Mouse (Mus musculus) forebrain, embryonic 16.5 days (tissue): Measurements from ENCODE around the gene Cux2. TPM values are rescaled to one million over a fixed set of nuclear protein-coding genes. Genes with fewer than 3 reads are reported as not detected.

Source experiments
- ATAC-seq: fragments of 200-750 bp; cut with Nextera tagmentation; 2 replicates; pipeline ENCODE4 v1.8.0; 2017; ENCODE audit warnings: mild to moderate bottlenecking, moderate library complexity
- H3K27ac ChIP-seq: fragments of 300-500 bp; sonication (generic); 2 replicates; pipeline ENCODE4 v1.5.1; 2014; ENCODE audit warnings: low read length, control low read depth
- H3K27me3 ChIP-seq: fragments of 300-500 bp; sonication (generic); replicated peaks from 2 replicates; pipeline ENCODE4 v1.6.1; 2014; ENCODE audit warnings: low read length; ENCODE audit not compliant: control insufficient read depth, insufficient read depth
- H3K36me3 ChIP-seq: fragments of 300-500 bp; sonication (generic); 2 replicates; pipeline ENCODE4 v1.6.1; 2014; ENCODE audit not compliant: control insufficient read depth, insufficient read depth
- H3K4me1 ChIP-seq: fragments of 300-500 bp; sonication (generic); replicated peaks from 2 replicates; pipeline ENCODE4 v1.6.1; 2014; ENCODE audit warnings: low read length; ENCODE audit not compliant: control insufficient read depth, insufficient read depth
- H3K4me2 ChIP-seq: fragments of 300-500 bp; sonication (generic); 2 replicates; pipeline ENCODE4 v1.6.1; 2014; ENCODE audit warnings: mild to moderate bottlenecking, low read length, control low read depth
- H3K4me3 ChIP-seq: fragments of 300-500 bp; sonication (generic); replicated peaks from 2 replicates; pipeline ENCODE4 v1.5.1; 2014; ENCODE audit warnings: mild to moderate bottlenecking, low read length, control low read depth
- H3K9ac ChIP-seq: fragments of 300-500 bp; sonication (generic); replicated peaks from 2 replicates; pipeline ENCODE4 v1.6.1; 2014; ENCODE audit warnings: low read depth, low read length, control low read depth
- H3K9me3 ChIP-seq: fragments of 300-500 bp; sonication (generic); 2 replicates; pipeline ENCODE4 v1.6.1; 2016; ENCODE audit warnings: low read length; ENCODE audit not compliant: control insufficient read depth
- WGBS: fragments of 180-500 bp; shearing (Covaris S2); extraction: QIAGEN DNeasy Blood & Tissue Kit; methylation state at CpG from one replicate; pipeline ENCODE4 v1.1.7; 2014; 5-methylcytosine and 5-hydroxymethylcytosine counted together
- polyA plus RNA-seq: library from polyadenylated mRNA; unstranded; fragments of >200 nt; fragmentation: Nextera tagmentation; extraction: Ambion mirVana; gene quantifications from 2 replicates; pipeline ENCODE4 v1.2.1, GENCODE M21; 2015

Cux2 gene
- polyA plus RNA-seq, 1 experiment from 2014 or later = 32.0 TPM

- H3K4me3 ChIP-seq = no peak overlapping the region
- no peak for ATAC-seq
Measured at GRCm38 (mm10) chr5:121818401-121818800, 231.5 kb downstream of the Cux2 start.

DNA sequence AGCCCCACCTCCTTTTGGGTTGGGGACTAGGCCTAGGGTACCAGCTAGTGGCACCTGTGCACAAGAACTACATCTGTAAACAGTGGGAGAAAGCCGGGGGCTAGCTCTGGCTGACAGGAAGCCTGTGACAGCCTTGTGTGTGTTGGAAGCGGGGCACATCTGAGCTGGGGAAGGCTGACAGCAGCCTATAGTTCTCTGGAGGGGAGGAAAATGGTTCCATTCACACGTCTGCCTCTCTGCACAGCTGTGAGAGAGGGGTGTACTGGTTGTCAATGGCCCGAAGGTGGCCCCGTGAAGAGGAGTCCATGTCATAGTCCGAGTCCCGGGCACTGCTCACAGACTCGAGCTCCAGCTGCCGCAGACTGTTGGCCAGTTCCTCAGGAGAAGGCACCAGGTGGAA, 232.4 kb downstream of the Cux2 start:
- Histone ChIP-seq H3K9me3 (no peaks in the 10 kb centered on the region), H3K27ac (no peak overlapping the region), H3K27me3 (no peaks in the 10 kb centered on the region), H3K36me3 (peaks cover 23% of the 10 kb centered on the region), H3K4me1 (no peaks in the 10 kb centered on the region), H3K4me2 (no peak overlapping the region), H3K9ac (no peak overlapping the region), H3K4me3 (no peak overlapping the region)
- ATAC-seq = no peak
- WGBS = 85% methylated on average over 9 of the region's 9 CpGs

More at GRCm38 (mm10) chr5:121818401-121818800, 231.5 kb downstream of the Cux2 start:
- Histone ChIP-seq H3K4me1 (no peaks in the 10 kb centered on the region), H3K36me3 (peaks cover 19% of the 10 kb centered on the region), H3K4me2 (no peak overlapping the region), H3K9ac (no peak overlapping the region), H3K27ac (no peak overlapping the region), H3K27me3 (no peaks in the 10 kb centered on the region), H3K9me3 (no peaks in the 10 kb centered on the region)
- 96% methylated on average over 7 of the region's 7 CpGs for WGBS

- Histone ChIP-seq H3K4me2 (no peak overlapping the region), H3K4me1 (no peaks in the 10 kb centered on the region), H3K27ac (no peak overlapping the region), H3K9ac (no peak overlapping the region), H3K9me3 (no peaks in the 10 kb centered on the region), H3K4me3 (no peak overlapping the region), H3K27me3 (no peaks in the 10 kb centered on the region), H3K36me3 (peaks cover 32% of the 10 kb centered on the region)
- no peak for ATAC-seq
- WGBS = 98% methylated on average over 2 of the region's 2 CpGs
Measured at GRCm38 (mm10) chr5:121816611-121817010, 233.3 kb downstream of the Cux2 start.

GRCm38 (mm10) chr5:121815867-121816380, 234.0 kb downstream of the Cux2 start:
- ATAC-seq = no peak
- Histone ChIP-seq H3K4me1 (no peaks in the 10 kb centered on the region), H3K27me3 (no peaks in the 10 kb centered on the region), H3K27ac (no peak overlapping the region), H3K9me3 (no peaks in the 10 kb centered on the region), H3K9ac (no peak overlapping the region), H3K4me3 (no peak overlapping the region), H3K4me2 (no peak overlapping the region), H3K36me3 (peaks cover 37% of the 10 kb centered on the region)
- WGBS = 93% methylated on average over 8 of the region's 8 CpGs

- H3K9me3 ChIP-seq = no peaks in the 10 kb centered on the region
- H3K9ac ChIP-seq = no peak overlapping the region
- H3K4me3 ChIP-seq = no peak overlapping the region
- no peak overlapping the region for H3K4me2 ChIP-seq
- H3K4me1 ChIP-seq = no peaks in the 10 kb centered on the region
- H3K36me3 ChIP-seq = peaks cover 40% of the 10 kb centered on the region
- WGBS = 69% methylated on average over 3 of the region's 3 CpGs
- no peak for ATAC-seq
- H3K27ac ChIP-seq = no peak overlapping the region
- no peaks in the 10 kb centered on the region for H3K27me3 ChIP-seq
Measured at GRCm38 (mm10) chr5:121815067-121815466, 234.8 kb downstream of the Cux2 start.

- Histone ChIP-seq H3K9me3 (no peaks in the 10 kb centered on the region), H3K4me2 (no peak overlapping the region), H3K36me3 (peaks cover 38% of the 10 kb centered on the region), H3K4me3 (no peak overlapping the region), H3K27ac (no peak overlapping the region), H3K27me3 (no peaks in the 10 kb centered on the region), H3K4me1 (no peaks in the 10 kb centered on the region), H3K9ac (no peak overlapping the region)
- no peak for ATAC-seq
- WGBS = 95% methylated on average over 10 of the region's 10 CpGs
Measured at GRCm38 (mm10) chr5:121813744-121814143, 236.2 kb downstream of the Cux2 start.

- Histone ChIP-seq H3K4me3 (no peak overlapping the region), H3K9ac (no peak overlapping the region), H3K9me3 (no peaks in the 10 kb centered on the region), H3K27me3 (no peaks in the 10 kb centered on the region), H3K4me2 (no peak overlapping the region), H3K4me1 (no peaks in the 10 kb centered on the region), H3K27ac (no peak overlapping the region), H3K36me3 (peaks cover 36% of the 10 kb centered on the region)
- ATAC-seq = no peak
- 89% methylated on average over 7 of the region's 7 CpGs for WGBS
Measured at GRCm38 (mm10) chr5:121812526-121813243, 237.2 kb downstream of the Cux2 start.

GRCm38 (mm10) chr5:121811485-121811931, 238.4 kb downstream of the Cux2 start:
- H3K9ac ChIP-seq = no peak overlapping the region
- H3K4me1 ChIP-seq = 0 out of 2 replicates have a peak, but pooled peaks cover 2% of the 10 kb centered on the region
- no peaks in the 10 kb centered on the region for H3K27me3 ChIP-seq
- no peak for ATAC-seq
- no peak overlapping the region for H3K4me3 ChIP-seq
- peaks cover 32% of the 10 kb centered on the region for H3K36me3 ChIP-seq
- 92% methylated on average over 5 of the region's 5 CpGs for WGBS
- no peak overlapping the region for H3K4me2 ChIP-seq
- H3K9me3 ChIP-seq = no peaks in the 10 kb centered on the region
- H3K27ac ChIP-seq = no peak overlapping the region

DNA sequence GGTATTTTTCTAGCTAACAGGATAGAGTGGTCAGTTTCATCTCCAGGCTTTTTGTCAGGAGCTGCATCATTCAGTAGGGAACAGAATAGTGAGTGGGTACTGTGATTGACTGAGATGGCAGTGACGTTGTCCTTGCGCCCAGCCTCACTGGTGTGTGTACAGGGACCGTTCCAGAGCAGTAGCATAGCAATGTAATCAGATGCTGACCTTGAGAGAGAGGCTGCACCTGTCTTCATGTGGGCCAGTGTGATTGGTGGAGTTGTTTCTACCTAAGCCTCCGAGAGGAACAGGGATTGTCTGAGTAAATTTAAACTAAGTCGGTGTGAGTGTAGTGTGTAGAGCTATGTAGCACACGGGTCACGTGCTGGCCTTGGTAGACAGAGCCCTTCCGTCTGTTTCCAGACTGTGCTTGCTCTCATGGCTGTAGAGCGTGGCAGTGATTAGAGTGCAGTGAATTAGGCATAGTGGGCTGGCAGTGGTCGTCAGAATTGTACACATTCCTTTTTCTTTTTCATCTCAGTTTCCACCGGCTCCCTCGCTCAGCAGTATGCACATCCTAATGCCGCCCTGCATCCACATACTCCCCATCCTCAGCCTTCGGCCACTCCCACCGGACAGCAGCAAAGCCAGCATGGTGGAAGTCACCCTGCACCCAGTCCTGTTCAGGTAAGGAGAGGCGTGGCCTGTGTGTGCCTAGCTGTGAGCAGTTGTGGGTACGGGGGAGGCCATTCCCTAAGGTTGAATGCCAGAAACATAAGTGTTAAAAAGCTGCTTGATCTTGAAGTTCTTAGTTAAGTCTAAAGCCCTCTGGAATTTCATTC, 239.4 kb downstream of the Cux2 start:
- Histone ChIP-seq H3K27ac (no peak overlapping the region), H3K4me3 (no peak overlapping the region), H3K4me2 (no peak overlapping the region), H3K9ac (no peak overlapping the region), H3K9me3 (no peaks in the 10 kb centered on the region), H3K27me3 (no peaks in the 10 kb centered on the region), H3K36me3 (peaks cover 23% of the 10 kb centered on the region), H3K4me1 (0 out of 2 replicates have a peak, but pooled peaks cover 4% of the 10 kb centered on the region)
- no peak for ATAC-seq
- 89% methylated on average over 17 of the region's 17 CpGs for WGBS
